Mouse (Mus musculus): ENCODE results near the gene Tnpo1.

- TF ChIP-seq CTCF (IDR thresholded peaks at IDR 0.05; ENCODE audit: low read depth, low read length), result no peak
- no peak for TF ChIP-seq POLR2A (IDR thresholded peaks at IDR 0.05; ENCODE audit: borderline replicate concordance, low read depth, low read length)
These were observed 4.9 kb downstream of the Tnpo1 start for GRCm38 (mm10) chr13:98921276-98921675.
